Mouse (Mus musculus) midbrain, embryonic 16.5 days (tissue): ENCODE data around the gene Zmpste24. TPM values are rescaled to one million over a fixed set of nuclear protein-coding genes. Genes with fewer than 3 reads are reported as not detected.

Experiments used
- ATAC-seq: fragments of 200-750 bp; cut with Nextera tagmentation; 2 replicates; pipeline ENCODE4 v1.8.0; 2017; ENCODE audit warnings: moderate TSS enrichment
- H3K27ac ChIP-seq: fragments of 300-500 bp; sonication (generic); 2 replicates; pipeline ENCODE4 v1.5.1; 2014; ENCODE audit warnings: mild to moderate bottlenecking, low read length, mixed read lengths
- H3K27me3 ChIP-seq: fragments of 300-500 bp; sonication (generic); 2 replicates; pipeline ENCODE4 v1.6.1; 2014; ENCODE audit warnings: low read depth, low read length, mixed read lengths; ENCODE audit not compliant: control insufficient read depth, insufficient read depth
- H3K36me3 ChIP-seq: fragments of 300-500 bp; sonication (generic); 2 replicates; pipeline ENCODE4 v1.6.1; 2014; ENCODE audit warnings: mild to moderate bottlenecking, low read length, moderate library complexity, mixed read lengths; ENCODE audit not compliant: control insufficient read depth, insufficient read depth
- H3K4me1 ChIP-seq: fragments of 300-500 bp; sonication (generic); 2 replicates; pipeline ENCODE4 v1.6.1; 2014; ENCODE audit warnings: mild to moderate bottlenecking, low read length, mixed read lengths; ENCODE audit not compliant: control insufficient read depth, insufficient read depth
- H3K4me2 ChIP-seq: fragments of 300-500 bp; sonication (generic); 2 replicates; pipeline ENCODE4 v1.6.1; 2014; ENCODE audit warnings: mild to moderate bottlenecking, low read length, mixed read lengths
- H3K4me3 ChIP-seq: fragments of 300-500 bp; sonication (generic); 2 replicates; pipeline ENCODE4 v1.5.1; 2014; ENCODE audit warnings: low read depth, mild to moderate bottlenecking, low read length, moderate library complexity, mixed read lengths
- H3K9ac ChIP-seq: fragments of 300-500 bp; sonication (generic); 2 replicates; pipeline ENCODE4 v1.6.1; 2014; ENCODE audit warnings: low read depth, low read length, mixed read lengths
- H3K9me3 ChIP-seq: fragments of 300-500 bp; sonication (generic); replicated peaks from 2 replicates; pipeline ENCODE4 v1.6.1; 2014; ENCODE audit warnings: mild to moderate bottlenecking, low read length, mixed read lengths; ENCODE audit not compliant: control insufficient read depth, poor library complexity, severe bottlenecking
- WGBS: fragments of 180-500 bp; shearing (Covaris S2); extraction: QIAGEN DNeasy Blood & Tissue Kit; methylation state at CpG from one replicate; pipeline ENCODE4 v1.1.7; 2014; 5-methylcytosine and 5-hydroxymethylcytosine counted together
- polyA plus RNA-seq: library from polyadenylated mRNA; unstranded; fragments of >200 nt; fragmentation: Nextera tagmentation; extraction: Ambion mirVana; gene quantifications from 2 replicates; pipeline ENCODE4 v1.2.1, GENCODE M21; 2015

Zmpste24 gene
- 23.2 and 25.4 TPM in 2 replicates for polyA plus RNA-seq

DNA sequence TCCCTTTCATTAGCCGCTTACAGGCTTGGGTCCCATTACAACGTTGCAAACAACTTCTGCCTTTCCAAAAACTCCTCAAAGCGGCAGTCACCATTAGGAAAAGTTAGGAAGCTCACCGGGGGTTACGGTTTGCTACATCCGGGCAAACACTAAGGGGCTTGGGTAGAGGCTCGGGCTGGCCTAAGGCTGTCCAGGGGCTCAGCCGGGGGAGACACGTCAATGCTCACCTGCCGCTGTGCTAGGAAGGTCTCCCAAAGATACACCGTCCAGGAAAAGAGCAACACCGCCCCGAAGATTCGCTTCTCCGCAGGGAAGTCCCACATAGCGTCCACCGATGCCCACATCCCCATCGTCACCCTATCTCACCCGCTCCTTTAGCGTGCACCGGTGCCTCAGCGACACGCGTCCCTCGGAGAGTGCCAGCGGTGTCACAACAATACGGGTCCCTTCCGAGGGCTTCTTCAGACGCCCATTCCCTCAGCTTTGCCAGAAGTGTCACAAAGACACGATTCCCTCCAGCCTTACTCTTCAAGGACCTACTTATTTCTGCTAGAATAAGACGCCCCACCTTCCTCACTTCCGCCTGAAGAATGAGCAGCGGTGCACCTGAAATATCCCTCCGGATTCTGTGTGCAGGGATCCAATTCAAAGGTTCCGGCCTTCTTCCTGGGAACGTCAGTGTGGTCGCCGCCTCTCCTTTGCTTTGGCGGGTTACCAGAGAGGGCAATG is at the start of gene Zmpste24:
Gene Zmpste24 (minus strand): TSS at position 592 of the 729 bp plus-strand sequence.
- Histone ChIP-seq H3K9me3 (no peaks in the 10 kb centered on the region), H3K27ac (peak within 1 kb of the TSS; percentile 63), H3K36me3 (peaks cover 8% of the 10 kb centered on the region; the same call in 1 of the 2 replicates), H3K4me2 (peak within 1 kb of the TSS; percentile 77), H3K9ac (peak within 1 kb of the TSS; percentile 69), H3K4me3 (peak within 1 kb of the TSS; percentile 61), H3K27me3 (no peaks in the 10 kb centered on the region), H3K4me1 (peaks cover 16% of the 10 kb centered on the region)
- under 1% methylated on average over 39 of the region's 39 CpGs for WGBS
- peak; percentile 96 for ATAC-seq

DNA sequence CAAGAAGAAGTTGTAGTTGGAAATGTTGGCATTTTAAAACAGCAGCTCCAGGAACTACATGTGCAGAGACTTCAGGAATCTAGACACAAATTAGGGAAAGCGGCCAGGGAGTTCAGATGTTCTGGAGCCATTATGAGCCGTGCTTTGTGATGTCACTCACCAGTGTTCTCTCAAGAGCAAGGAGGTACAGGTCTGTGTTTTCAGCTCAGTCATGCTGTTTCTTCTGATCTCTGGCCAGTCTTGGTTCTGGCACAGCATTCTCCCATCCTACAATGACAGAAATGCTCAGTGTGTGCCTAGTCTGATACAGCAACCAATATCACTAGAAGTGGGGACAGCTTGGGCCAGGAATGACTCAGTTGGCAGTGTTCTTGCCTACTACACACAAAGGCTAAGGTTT is 11.1 kb upstream of the Zmpste24 start, which contains the start of gene Tmco2:
Gene Tmco2 (minus strand): TSS at position 101 of the 400 bp plus-strand sequence.
- Histone ChIP-seq H3K9me3 (no peaks in the 10 kb centered on the region), H3K4me1 (no peaks in the 10 kb centered on the region), H3K4me2 (no peak within 1 kb of the TSS), H3K4me3 (no peak within 1 kb of the TSS), H3K27me3 (no peaks in the 10 kb centered on the region), H3K9ac (no peak within 1 kb of the TSS), H3K27ac (no peak within 1 kb of the TSS), H3K36me3 (no peaks in the 10 kb centered on the region)
- no peak for ATAC-seq
- 89% methylated on average over 2 of the region's 2 CpGs for WGBS

DNA sequence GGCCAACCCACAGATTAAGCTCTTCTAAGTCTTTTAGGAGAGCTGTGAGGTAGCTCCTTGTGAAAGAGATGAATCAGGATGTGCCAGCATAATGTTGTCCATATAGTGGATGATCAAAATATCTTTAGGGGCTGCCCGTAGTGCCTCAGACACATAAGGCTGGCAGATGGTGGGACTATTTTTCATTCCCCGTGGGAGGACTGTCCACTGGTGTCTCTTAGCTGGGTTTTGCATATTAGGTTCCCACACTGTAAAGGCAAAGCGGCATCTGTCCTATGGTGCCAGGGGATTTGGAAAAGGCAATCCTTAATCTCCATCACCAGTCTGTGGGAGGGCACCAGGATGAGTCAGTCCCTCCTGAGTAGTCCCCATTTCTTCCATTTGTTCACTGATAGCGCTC is 5.3 kb upstream of the Zmpste24 start:
- Histone ChIP-seq H3K27ac (no peak overlapping the region), H3K9me3 (no peaks in the 10 kb centered on the region), H3K27me3 (no peaks in the 10 kb centered on the region), H3K9ac (no peak overlapping the region), H3K36me3 (no peaks in the 10 kb centered on the region), H3K4me1 (peaks cover 2% of the 10 kb centered on the region; the same call in 1 of the 2 replicates), H3K4me2 (no peak overlapping the region), H3K4me3 (no peak overlapping the region)
- no peak for ATAC-seq
- WGBS = 84% methylated on average over 4 of the region's 4 CpGs

DNA sequence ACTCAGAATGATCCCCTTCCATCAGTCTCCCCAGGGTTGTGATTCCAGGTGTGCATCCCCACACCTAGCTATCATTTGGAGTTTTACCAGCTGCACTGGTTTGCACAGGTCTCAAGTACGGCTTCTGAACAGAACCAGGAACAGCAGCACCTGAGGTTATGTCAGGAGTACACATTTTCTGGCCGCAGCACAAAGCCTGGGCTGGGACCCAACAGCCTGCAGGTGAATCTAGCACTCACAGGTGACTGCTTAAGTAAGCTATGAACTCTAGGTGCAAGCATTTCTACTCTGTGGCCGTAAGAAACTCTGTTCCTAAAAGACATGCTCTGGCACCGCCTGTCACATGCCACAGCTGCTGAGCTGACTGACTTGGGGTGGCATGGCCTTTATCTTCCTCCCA is 7.8 kb downstream of the Zmpste24 start:
- no peaks in the 10 kb centered on the region for H3K9me3 ChIP-seq
- WGBS = 93% methylated on average over 4 of the region's 4 CpGs
- no peak overlapping the region for H3K4me2 ChIP-seq
- peaks cover 33% of the 10 kb centered on the region for H3K36me3 ChIP-seq
- H3K27me3 ChIP-seq = no peaks in the 10 kb centered on the region
- H3K27ac ChIP-seq = no peak overlapping the region
- ATAC-seq = no peak
- no peak overlapping the region for H3K9ac ChIP-seq
- no peaks in the 10 kb centered on the region for H3K4me1 ChIP-seq
- no peak overlapping the region for H3K4me3 ChIP-seq

DNA sequence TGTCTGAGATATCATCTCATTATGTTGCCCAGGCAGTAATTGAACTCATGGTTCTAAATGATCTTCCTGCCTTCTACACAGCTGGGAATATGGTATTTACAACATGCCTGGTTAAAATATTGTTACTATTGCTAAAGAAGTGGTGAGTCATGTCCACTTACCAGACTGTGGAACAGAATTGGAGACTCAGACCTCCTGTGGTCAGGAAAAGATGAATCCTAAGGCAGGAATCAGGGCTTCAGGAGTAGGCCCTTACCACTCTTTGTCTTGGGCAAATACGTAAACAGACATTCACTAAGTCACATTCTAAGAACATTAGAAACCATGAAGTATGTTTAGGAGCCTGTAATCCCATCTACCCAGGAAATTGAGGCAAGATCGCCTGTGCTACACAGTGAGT is 9.3 kb downstream of the Zmpste24 start:
- Histone ChIP-seq H3K4me3 (no peak overlapping the region), H3K4me1 (no peaks in the 10 kb centered on the region), H3K4me2 (no peak overlapping the region), H3K27ac (no peak overlapping the region), H3K27me3 (no peaks in the 10 kb centered on the region), H3K9me3 (no peaks in the 10 kb centered on the region), H3K36me3 (peaks cover 39% of the 10 kb centered on the region), H3K9ac (no peak overlapping the region)
- 94% methylated on average over 2 of the region's 2 CpGs for WGBS
- no peak for ATAC-seq

DNA sequence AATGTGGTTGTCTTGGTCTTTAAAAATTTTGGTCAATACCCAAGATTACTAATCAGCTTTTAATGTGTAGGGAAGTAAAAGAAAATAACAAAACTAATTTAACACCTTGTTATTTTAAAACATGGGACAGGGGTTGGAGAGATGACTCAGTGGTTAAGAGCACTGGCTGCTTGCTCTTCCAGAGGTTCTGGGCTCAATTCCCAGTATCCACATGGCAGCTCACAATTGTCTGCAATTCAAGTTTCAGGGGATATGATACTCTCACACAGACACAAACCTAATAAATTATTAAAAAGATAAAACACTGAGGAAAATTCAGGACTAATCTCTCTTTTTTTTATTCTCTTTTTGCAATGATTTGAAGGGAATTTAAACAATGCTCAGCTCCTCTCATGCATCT is 13.5 kb downstream of the Zmpste24 start:
- ATAC-seq = no peak
- no peaks in the 10 kb centered on the region for H3K4me1 ChIP-seq
- H3K9ac ChIP-seq = no peak overlapping the region
- no peak overlapping the region for H3K4me3 ChIP-seq
- peaks cover 32% of the 10 kb centered on the region for H3K36me3 ChIP-seq
- H3K27ac ChIP-seq = no peak overlapping the region
- H3K4me2 ChIP-seq = no peak overlapping the region
- H3K27me3 ChIP-seq = no peaks in the 10 kb centered on the region
- no peaks in the 10 kb centered on the region for H3K9me3 ChIP-seq

DNA sequence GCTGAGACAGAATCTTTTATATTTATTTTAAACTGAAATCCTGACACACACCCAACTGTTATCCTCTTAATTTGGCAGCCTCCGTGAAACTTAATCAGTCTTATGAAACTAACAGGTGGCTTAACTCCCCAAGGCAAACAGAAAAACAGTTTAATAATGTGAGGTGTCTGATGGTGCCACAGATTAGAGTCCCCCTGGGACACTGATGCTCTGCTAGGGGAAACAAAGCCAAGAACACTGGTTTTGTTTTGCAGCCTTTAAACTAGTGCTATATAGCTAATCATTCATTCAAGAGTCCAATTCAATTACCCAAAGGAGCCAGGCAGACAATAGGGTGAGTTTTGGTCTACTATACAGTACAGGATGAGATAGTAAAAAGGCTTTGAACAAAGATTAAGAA is 17.6 kb downstream of the Zmpste24 start:
- Histone ChIP-seq H3K36me3 (peaks cover 39% of the 10 kb centered on the region), H3K4me1 (no peaks in the 10 kb centered on the region), H3K27me3 (no peaks in the 10 kb centered on the region), H3K27ac (no peak overlapping the region), H3K4me3 (no peak overlapping the region), H3K9ac (no peak overlapping the region), H3K9me3 (no peaks in the 10 kb centered on the region), H3K4me2 (no peak overlapping the region)
- no peak for ATAC-seq
- WGBS = 79% methylated on average over 1 of the region's 1 CpGs

DNA sequence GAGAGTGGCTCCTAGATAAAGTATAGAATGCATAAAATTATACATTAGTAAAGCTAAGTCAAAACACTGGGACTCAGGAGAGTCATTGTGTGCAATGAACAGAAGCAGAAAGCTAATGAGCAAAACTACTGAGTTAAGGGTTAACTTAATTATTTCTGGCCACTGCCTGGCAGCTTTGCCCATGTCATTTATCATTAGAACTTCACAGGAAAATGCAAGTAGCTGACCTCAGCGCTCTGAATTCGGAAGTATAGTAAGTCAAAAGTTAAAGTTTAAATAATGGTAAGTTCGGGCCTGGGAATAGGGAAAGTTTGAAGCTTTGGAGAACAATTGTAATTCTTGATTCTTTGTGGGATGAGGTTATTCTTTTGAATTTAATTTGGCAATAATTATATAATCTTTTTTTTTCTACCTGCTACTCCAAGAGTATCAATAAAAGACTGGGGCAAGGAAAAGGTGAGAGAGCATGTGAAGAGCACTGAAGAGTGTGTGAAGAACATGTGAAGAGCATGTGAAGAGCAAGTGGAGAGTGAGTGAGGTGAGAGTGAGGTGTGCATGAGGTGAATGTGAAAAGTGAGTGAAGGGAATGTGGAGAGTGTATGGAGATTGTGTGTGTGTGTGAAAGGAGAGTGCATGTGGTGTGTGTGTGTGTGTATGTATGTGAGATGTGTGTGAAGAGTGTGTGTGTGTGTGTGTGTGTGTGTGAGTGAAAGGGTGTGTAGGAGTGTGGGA is 20.0 kb downstream of the Zmpste24 start:
- H3K27ac ChIP-seq = no peak overlapping the region
- WGBS = 86% methylated on average over 3 of the region's 3 CpGs
- H3K36me3 ChIP-seq = peaks cover 34% of the 10 kb centered on the region
- no peak overlapping the region for H3K4me2 ChIP-seq
- no peak overlapping the region for H3K4me3 ChIP-seq
- H3K4me1 ChIP-seq = no peaks in the 10 kb centered on the region
- ATAC-seq = no peak
- H3K9me3 ChIP-seq = no peaks in the 10 kb centered on the region
- H3K9ac ChIP-seq = no peak overlapping the region
- no peaks in the 10 kb centered on the region for H3K27me3 ChIP-seq

DNA sequence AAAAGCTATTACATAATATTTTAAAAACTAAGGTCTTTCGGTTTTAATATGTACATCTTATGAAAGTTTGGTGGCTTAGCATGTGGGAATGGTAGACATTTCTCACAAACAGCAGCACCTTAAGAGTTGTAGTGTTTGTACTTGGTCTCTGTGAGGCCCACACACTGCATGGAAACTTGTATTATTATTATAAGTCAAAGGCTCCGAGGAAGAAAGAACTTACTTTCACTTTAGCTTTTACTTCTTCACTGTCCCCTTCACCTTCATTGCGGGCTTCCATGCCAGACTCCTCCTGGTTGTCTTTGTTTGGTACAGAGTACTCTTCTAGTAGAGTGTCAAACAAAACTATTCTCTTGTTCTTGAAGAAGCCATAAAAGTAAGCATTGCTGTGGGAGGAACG is 23.8 kb downstream of the Zmpste24 start:
- no peaks in the 10 kb centered on the region for H3K4me1 ChIP-seq
- H3K36me3 ChIP-seq = peaks cover 27% of the 10 kb centered on the region
- 85% methylated on average over 4 of the region's 4 CpGs for WGBS
- no peak overlapping the region for H3K9ac ChIP-seq
- H3K27me3 ChIP-seq = no peaks in the 10 kb centered on the region
- H3K9me3 ChIP-seq = no peaks in the 10 kb centered on the region
- H3K4me3 ChIP-seq = no peak overlapping the region
- H3K27ac ChIP-seq = no peak overlapping the region
- no peak overlapping the region for H3K4me2 ChIP-seq
- no peak for ATAC-seq
